Mouse (Mus musculus): ENCODE measurements around the gene Sdhaf2. TPM values are rescaled to one million over a fixed set of nuclear protein-coding genes. Genes with fewer than 3 reads are reported as not detected.

The Sdhaf2 gene
- polyA plus RNA-seq, 1 experiment from 2014 or later = 55.3 TPM

GRCm38 (mm10) chr19:10496976-10497375 lies 29.0 kb downstream of the Sdhaf2 start:
- Histone ChIP-seq H3K9me3 (no peaks in the 10 kb centered on the region), H3K36me3 (peaks cover 13% of the 10 kb centered on the region; the same call in 1 of the 2 replicates), H3K27ac (no peak overlapping the region), H3K4me3 (replicated peaks) (no peak overlapping the region), H3K27me3 (replicated peaks) (no peaks in the 10 kb centered on the region), H3K4me1 (no peaks in the 10 kb centered on the region), H3K4me2 (no peak overlapping the region), H3K9ac (no peak overlapping the region)
- ATAC-seq (ENCODE audit: insufficient read depth, low FRiP score, low read depth) = no peak
- 48% methylated on average over 2 of the region's 2 CpGs for WGBS

GRCm38 (mm10) chr19:10495670-10496069 lies 30.3 kb downstream of the Sdhaf2 start:
- H3K9me3 ChIP-seq = no peaks in the 10 kb centered on the region
- WGBS = 81% methylated on average over 1 of the region's 1 CpGs
- no peak overlapping the region for H3K27ac ChIP-seq
- no peak overlapping the region for H3K4me2 ChIP-seq
- H3K27me3 ChIP-seq (replicated peaks) = no peaks in the 10 kb centered on the region
- H3K4me3 ChIP-seq (replicated peaks) = no peak overlapping the region
- 0 out of 2 replicates have a peak, but pooled peaks cover 2% of the 10 kb centered on the region for H3K36me3 ChIP-seq
- H3K9ac ChIP-seq = no peak overlapping the region
- no peak for ATAC-seq (ENCODE audit: insufficient read depth, low FRiP score, low read depth)
- H3K4me1 ChIP-seq = no peaks in the 10 kb centered on the region

- Histone ChIP-seq H3K36me3 (no peaks in the 10 kb centered on the region), H3K27me3 (replicated peaks) (0 out of 2 replicates have a peak, but pooled peaks cover 6% of the 10 kb centered on the region), H3K4me2 (no peak overlapping the region), H3K27ac (no peak overlapping the region), H3K9ac (no peak overlapping the region), H3K4me3 (replicated peaks) (no peak overlapping the region), H3K9me3 (no peaks in the 10 kb centered on the region), H3K4me1 (0 out of 2 replicates have a peak, but pooled peaks cover 3% of the 10 kb centered on the region)
- ATAC-seq (ENCODE audit: insufficient read depth, low FRiP score, low read depth) = peak; percentile 30; the same call in 1 of the 2 replicates
- WGBS = 18% methylated on average over 9 of the region's 9 CpGs
Measured at GRCm38 (mm10) chr19:10486264-10486738, 39.6 kb downstream of the Sdhaf2 start.

DNA sequence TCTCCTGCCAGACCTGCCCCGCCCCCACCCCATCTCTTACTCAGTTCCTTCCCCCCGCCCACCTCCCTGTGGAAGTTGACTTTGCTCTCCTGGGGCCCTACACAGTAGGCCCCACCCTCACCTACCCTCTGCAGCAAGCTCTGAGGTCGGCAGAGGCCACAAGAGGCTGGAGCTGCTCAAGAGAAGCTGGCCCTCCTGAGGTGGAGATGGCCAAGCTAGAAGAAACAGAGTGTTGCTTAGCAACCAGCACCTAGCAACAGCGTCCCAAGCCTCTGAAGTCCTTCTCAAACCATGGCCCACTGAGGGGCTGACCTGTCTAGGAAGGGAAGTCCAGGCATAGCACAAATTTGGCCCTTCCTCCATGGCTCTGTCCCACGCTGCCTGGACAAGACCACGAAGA lies 43.2 kb downstream of the Sdhaf2 start, which contains the start of gene Ppp1r32:
Gene Ppp1r32 (minus strand): TSS at position 226 of the 400 bp plus-strand sequence.
- Histone ChIP-seq H3K27me3 (replicated peaks) (0 out of 2 replicates have a peak, but pooled peaks cover 6% of the 10 kb centered on the region), H3K4me3 (replicated peaks) (no peak within 1 kb of the TSS), H3K4me2 (no peak within 1 kb of the TSS), H3K4me1 (0 out of 2 replicates have a peak, but pooled peaks cover 3% of the 10 kb centered on the region), H3K36me3 (no peaks in the 10 kb centered on the region), H3K27ac (no peak within 1 kb of the TSS), H3K9ac (no peak within 1 kb of the TSS), H3K9me3 (no peaks in the 10 kb centered on the region)
- ATAC-seq (ENCODE audit: insufficient read depth, low FRiP score, low read depth) = no peak; the same call in 1 of the 2 replicates
- WGBS = 38% methylated on average over 6 of the region's 6 CpGs

DNA sequence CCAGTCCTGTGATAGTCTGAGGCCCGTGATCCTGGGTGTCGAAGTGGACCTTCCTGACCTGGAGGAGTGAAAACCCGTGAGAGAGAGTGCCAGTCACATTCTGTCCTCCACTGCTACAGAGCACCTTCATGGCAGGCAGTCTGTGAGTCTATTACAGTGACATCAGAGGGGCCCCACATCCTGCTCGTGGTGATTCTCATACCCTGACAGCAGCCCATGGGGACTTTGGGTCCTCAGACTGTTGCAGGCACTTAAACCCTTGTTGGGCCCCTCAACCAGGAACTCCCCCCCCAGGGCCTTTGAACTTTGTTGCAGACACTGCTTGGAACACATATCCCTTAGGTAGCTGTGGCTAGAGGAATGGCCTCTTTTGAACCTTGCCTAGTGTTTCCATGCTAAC lies 46.4 kb downstream of the Sdhaf2 start:
- Histone ChIP-seq H3K4me2 (no peak overlapping the region), H3K4me3 (replicated peaks) (no peak overlapping the region), H3K4me1 (no peaks in the 10 kb centered on the region), H3K27ac (no peak overlapping the region), H3K27me3 (replicated peaks) (no peaks in the 10 kb centered on the region), H3K9ac (no peak overlapping the region), H3K9me3 (no peaks in the 10 kb centered on the region), H3K36me3 (no peaks in the 10 kb centered on the region)
- WGBS = 53% methylated on average over 4 of the region's 4 CpGs
- ATAC-seq (ENCODE audit: insufficient read depth, low FRiP score, low read depth) = no peak

DNA sequence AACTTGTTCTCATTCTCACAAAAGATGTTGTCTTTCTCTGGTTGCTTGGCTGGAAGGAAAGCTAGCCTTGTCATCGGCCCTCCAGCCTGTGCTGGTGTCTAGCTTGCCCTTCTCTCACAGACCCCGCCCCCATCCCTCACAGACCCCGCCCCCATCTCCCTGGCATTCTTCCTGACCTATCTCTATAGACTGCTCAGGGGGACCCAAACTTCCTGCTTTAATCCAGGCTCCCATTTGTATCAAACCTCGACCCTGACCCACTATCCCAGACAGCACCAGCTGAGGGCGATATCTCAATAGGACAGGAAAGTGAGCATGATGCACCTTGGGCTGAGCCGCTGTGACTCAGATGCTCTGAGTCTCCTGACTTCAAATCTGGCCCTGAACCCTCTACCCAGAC lies 52.2 kb downstream of the Sdhaf2 start:
- Histone ChIP-seq H3K36me3 (no peaks in the 10 kb centered on the region), H3K27ac (no peak overlapping the region), H3K9me3 (no peaks in the 10 kb centered on the region), H3K4me1 (0 out of 2 replicates have a peak, but pooled peaks cover 3% of the 10 kb centered on the region), H3K4me2 (no peak overlapping the region), H3K4me3 (replicated peaks) (no peak overlapping the region), H3K9ac (no peak overlapping the region), H3K27me3 (replicated peaks) (no peaks in the 10 kb centered on the region)
- WGBS = 21% methylated on average over 6 of the region's 6 CpGs
- no peak for ATAC-seq (ENCODE audit: insufficient read depth, low FRiP score, low read depth)

- 83% methylated on average over 3 of the region's 3 CpGs for whole genome bisulfite sequencing
- no peaks in the 10 kb centered on the region for H3K36me3 ChIP-seq
- H3K9ac ChIP-seq = no peak overlapping the region
- no peak overlapping the region for H3K27ac ChIP-seq
- H3K4me1 ChIP-seq = 0 out of 2 replicates have a peak, but pooled peaks cover 3% of the 10 kb centered on the region
- H3K27me3 ChIP-seq (replicated peaks) = no peaks in the 10 kb centered on the region
- ATAC-seq (ENCODE audit: insufficient read depth, low FRiP score, low read depth) = no peak
- no peak overlapping the region for H3K4me2 ChIP-seq
- H3K4me3 ChIP-seq (replicated peaks) = no peak overlapping the region
- no peaks in the 10 kb centered on the region for H3K9me3 ChIP-seq
Measured at GRCm38 (mm10) chr19:10472958-10473357, 53.0 kb downstream of the Sdhaf2 start.

DNA sequence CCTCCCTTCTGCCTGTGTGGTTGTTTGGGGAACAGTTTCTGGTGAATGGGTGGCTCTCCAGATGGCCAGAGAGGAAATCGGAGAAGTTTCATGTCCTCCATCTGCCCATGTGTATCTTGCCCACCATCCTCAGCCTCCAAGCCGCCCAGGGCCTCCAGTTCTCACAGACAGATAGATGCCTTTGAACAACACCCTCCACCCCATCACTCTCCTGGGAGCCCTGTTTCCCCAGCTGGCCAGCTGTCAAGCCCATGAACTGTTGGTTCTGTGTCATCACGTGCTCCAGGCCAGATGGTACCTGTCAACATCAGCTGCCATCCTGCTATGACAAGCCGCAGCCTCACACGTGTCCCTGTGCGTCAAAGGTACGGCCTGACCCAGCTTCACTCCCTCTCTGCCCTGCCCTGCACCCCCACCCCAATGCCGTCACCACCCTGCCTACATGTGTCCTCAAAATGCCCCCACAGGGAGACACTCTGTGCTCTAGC lies 56.7 kb downstream of the Sdhaf2 start:
- H3K4me1 ChIP-seq = 0 out of 2 replicates have a peak, but pooled peaks cover 3% of the 10 kb centered on the region
- H3K27ac ChIP-seq = no peak overlapping the region
- no peaks in the 10 kb centered on the region for H3K27me3 ChIP-seq (replicated peaks)
- H3K9ac ChIP-seq = no peak overlapping the region
- no peak overlapping the region for H3K4me3 ChIP-seq (replicated peaks)
- 33% methylated on average over 8 of the region's 8 CpGs for WGBS
- no peaks in the 10 kb centered on the region for H3K9me3 ChIP-seq
- ATAC-seq (ENCODE audit: insufficient read depth, low FRiP score, low read depth) = no peak
- H3K36me3 ChIP-seq = no peaks in the 10 kb centered on the region
- no peak overlapping the region for H3K4me2 ChIP-seq

DNA sequence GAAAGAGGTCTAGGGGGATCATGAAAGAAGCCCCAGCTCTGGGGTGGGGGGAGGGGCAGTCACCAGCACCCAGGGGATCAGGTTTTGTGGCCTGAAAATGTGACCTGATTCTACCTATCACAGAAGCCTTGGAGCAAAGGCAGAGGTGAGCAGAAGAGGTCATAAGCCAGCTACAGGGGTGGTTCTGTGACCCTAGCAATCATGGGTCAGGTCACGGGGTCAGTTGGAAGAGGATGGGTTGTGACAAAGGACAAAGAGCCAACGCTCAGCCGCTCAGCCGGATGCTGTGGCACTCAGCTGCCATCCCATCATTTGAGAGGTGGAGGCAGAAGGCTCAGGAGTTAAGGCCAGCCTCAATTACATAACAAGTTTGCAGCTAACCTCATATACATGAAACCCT lies 61.5 kb downstream of the Sdhaf2 start:
- no peak overlapping the region for H3K9ac ChIP-seq
- peaks cover 23% of the 10 kb centered on the region for H3K27me3 ChIP-seq (replicated peaks)
- WGBS = 33% methylated on average over 4 of the region's 4 CpGs
- no peak for ATAC-seq (ENCODE audit: insufficient read depth, low FRiP score, low read depth)
- no peaks in the 10 kb centered on the region for H3K9me3 ChIP-seq
- H3K4me3 ChIP-seq (replicated peaks) = no peak overlapping the region
- H3K4me2 ChIP-seq = no peak overlapping the region
- no peaks in the 10 kb centered on the region for H3K36me3 ChIP-seq
- H3K27ac ChIP-seq = no peak overlapping the region
- H3K4me1 ChIP-seq = 0 out of 2 replicates have a peak, but pooled peaks cover 7% of the 10 kb centered on the region

- Histone ChIP-seq H3K27me3 (replicated peaks) (peaks cover 48% of the 10 kb centered on the region), H3K4me2 (no peak overlapping the region), H3K4me3 (replicated peaks) (no peak overlapping the region), H3K4me1 (peaks cover 20% of the 10 kb centered on the region), H3K9ac (no peak overlapping the region), H3K27ac (no peak overlapping the region), H3K9me3 (no peaks in the 10 kb centered on the region), H3K36me3 (no peaks in the 10 kb centered on the region)
- ATAC-seq (ENCODE audit: insufficient read depth, low FRiP score, low read depth) = no peak
- 30% methylated on average over 7 of the region's 7 CpGs for WGBS
Measured at GRCm38 (mm10) chr19:10461584-10461983, 64.4 kb downstream of the Sdhaf2 start.

DNA sequence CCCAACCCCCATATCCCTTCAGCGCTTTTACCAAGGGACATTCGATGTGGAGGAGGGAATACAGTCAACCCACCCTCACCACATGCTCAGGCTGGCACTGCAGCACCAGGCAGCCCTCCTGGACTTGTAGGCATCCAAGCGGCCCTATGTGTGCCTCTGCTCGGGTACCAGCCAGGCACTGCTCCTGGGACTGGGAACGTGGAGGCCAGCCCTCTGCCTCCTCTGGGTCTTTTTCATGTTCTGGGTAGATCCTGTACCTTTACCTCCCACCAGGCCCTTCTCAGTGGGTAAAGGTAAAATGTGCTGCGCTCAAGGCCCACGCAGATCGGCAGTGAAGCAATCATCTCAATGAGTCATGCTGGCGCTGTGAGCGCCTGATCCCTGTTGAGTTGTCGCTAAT lies 66.0 kb downstream of the Sdhaf2 start:
- Histone ChIP-seq H3K9ac (no peak overlapping the region), H3K27me3 (replicated peaks) (peaks cover 62% of the 10 kb centered on the region), H3K4me1 (peaks cover 24% of the 10 kb centered on the region), H3K27ac (no peak overlapping the region), H3K36me3 (no peaks in the 10 kb centered on the region), H3K9me3 (no peaks in the 10 kb centered on the region), H3K4me2 (no peak overlapping the region), H3K4me3 (replicated peaks) (no peak overlapping the region)
- 66% methylated on average over 11 of the region's 11 CpGs for WGBS
- ATAC-seq (ENCODE audit: insufficient read depth, low FRiP score, low read depth) = no peak

DNA sequence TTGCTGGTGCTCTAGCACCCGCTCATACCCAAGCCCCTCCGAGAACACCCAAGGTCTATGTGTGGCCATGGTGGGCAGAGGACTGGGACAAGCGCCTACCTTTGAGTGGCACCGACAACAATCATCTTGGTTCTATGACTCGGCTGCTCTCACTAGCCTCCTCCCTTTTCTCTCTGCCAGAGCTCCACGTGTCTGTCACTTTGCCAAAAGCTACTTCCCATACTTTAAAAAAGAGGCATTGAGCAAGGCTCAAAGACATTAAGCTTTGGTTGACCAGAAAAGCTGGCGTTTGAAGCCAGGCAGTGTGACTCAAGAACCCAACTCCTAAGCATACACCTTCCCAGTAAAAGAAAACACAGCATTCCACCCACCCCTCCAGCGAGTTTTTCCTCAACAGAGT lies 67.8 kb downstream of the Sdhaf2 start:
- peaks cover 67% of the 10 kb centered on the region for H3K27me3 ChIP-seq (replicated peaks)
- no peak overlapping the region for H3K27ac ChIP-seq
- H3K9ac ChIP-seq = no peak overlapping the region
- no peak for ATAC-seq (ENCODE audit: insufficient read depth, low FRiP score, low read depth)
- H3K9me3 ChIP-seq = no peaks in the 10 kb centered on the region
- peak overlapping the region; percentile 96 for H3K4me2 ChIP-seq
- WGBS = 17% methylated on average over 8 of the region's 8 CpGs
- no peaks in the 10 kb centered on the region for H3K36me3 ChIP-seq
- H3K4me1 ChIP-seq = peaks cover 24% of the 10 kb centered on the region
- peak overlapping the region; percentile 51 for H3K4me3 ChIP-seq (replicated peaks)

DNA sequence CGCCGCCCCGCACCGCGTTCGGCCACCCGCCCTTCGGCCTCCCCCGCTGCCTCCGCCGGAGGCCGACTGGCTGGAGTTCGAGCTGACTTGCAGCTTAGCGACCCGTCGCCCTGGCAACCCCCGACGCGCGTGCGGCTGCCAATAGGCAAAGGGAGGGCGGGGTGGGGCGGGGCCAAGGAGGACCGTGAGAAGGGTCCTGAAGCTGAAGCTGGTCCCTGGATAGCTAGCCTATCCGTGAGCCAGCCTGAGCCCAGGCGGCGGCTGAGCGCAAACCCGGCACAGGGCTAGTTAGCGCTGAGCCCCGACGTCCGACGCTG lies 68.5 kb downstream of the Sdhaf2 start:
- peak; percentile 82 for ATAC-seq (ENCODE audit: insufficient read depth, low FRiP score, low read depth)
- peaks cover 24% of the 10 kb centered on the region for H3K4me1 ChIP-seq
- H3K9ac ChIP-seq = no peak overlapping the region
- H3K36me3 ChIP-seq = no peaks in the 10 kb centered on the region
- peaks cover 66% of the 10 kb centered on the region for H3K27me3 ChIP-seq (replicated peaks)
- no peaks in the 10 kb centered on the region for H3K9me3 ChIP-seq
- H3K4me3 ChIP-seq (replicated peaks) = peak overlapping the region; percentile 51
- H3K4me2 ChIP-seq = peak overlapping the region; percentile 96
- no peak overlapping the region for H3K27ac ChIP-seq
- WGBS = 1% methylated on average over 34 of the region's 34 CpGs

All from stomach, embryonic 15.5 days (tissue).